Mouse (Mus musculus): ENCODE measurements around the gene Jak2.
A peak's percentile ranks its signal among the peaks of the same experiment; 100 is the strongest.

GRCm38 (mm10) chr19:29361468-29362130 is 110.0 kb downstream of the Jak2 start:
- TF ChIP-seq POLR2A (IDR thresholded peaks at IDR 0.05; ENCODE audit: low read depth, low read length): peak; percentile 78
- no peak for TF ChIP-seq CTCF (IDR thresholded peaks at IDR 0.05; ENCODE audit: extremely low read depth, insufficient read length, insufficient replicate concordance, low read depth, low read length)
